Mouse (Mus musculus) kidney, adult 11 months (tissue): ENCODE measurements at regions not wholly inside any gene's neighbourhood (a gene's known extent, or its start where the extent isn't known, plus 50 kb on each side); places are given as distances from the start of the nearest gene placed in this dataset.

Experiments used
- DNase-seq: peaks from one replicate; pipeline ENCODE4 v3.0.0; 2022

DNA sequence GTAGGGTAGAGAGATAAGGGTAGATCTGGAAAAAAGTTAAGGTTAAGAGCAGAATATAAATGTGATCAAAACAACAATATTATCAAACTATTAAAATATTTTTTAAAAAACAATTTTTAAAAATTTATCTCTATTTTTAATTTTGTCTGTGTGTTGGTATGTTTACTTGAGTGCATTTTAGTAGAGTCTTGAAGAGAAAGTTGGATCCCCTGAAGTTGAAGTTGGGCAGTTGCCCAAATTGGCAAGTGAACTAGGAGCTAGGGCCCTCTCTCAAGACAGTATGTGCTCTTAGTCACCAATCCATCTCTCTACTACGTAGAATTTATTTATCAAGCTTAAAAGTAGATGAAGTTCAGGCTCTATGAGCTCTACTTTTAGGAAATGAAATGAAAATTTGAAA, 59.9 kb downstream of the Adamts1 start:
- DNase-seq, result no peak

DNA sequence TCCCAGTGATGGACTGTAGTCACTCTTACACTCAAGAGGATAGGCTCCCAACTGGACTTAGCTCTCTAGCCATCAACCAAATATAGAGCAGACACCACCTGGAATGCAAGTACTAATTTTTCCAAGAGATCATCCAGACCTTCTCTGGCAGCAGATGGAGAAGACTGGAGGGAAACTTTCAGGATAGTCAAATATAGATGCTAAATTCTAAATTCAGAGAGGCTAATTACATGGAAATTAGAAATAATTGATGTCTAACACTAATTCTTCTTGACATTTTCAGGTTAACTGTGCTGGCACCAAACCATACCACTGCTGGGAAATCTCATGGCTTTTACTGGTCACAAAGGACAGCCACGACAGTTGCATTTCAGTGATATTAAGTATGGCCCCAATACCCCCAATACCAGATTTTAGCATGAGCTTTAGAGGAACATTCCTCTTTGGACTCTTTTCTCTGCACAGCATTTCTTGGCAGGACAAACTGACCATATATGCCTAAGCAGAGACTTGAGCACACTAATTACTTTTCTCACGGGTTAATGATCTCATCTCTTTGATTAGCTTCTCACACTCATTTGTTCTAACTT, 64.2 kb downstream of the Adamts1 start:
- DNase-seq, result no peak

DNA sequence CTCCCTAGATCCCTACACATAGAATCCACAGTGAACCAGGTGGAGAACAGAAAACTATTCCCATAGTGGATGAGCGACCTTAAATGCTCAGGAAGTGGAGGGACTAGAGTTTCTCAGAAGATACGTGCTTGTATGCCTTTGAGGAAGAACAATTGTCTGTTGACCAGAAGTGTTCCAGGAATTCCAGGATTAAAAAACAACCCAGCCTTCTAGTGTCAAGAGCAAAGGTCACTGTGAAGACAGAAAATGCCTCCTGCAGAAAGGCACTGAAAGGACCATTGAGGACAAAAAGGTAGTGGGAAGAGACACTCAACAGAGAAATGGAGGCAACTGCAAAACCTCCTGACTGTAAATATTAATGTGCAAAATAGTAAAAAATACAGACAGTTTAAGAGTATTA, 74.9 kb downstream of the Adamts1 start:
- peak; percentile 8 for DNase-seq

DNA sequence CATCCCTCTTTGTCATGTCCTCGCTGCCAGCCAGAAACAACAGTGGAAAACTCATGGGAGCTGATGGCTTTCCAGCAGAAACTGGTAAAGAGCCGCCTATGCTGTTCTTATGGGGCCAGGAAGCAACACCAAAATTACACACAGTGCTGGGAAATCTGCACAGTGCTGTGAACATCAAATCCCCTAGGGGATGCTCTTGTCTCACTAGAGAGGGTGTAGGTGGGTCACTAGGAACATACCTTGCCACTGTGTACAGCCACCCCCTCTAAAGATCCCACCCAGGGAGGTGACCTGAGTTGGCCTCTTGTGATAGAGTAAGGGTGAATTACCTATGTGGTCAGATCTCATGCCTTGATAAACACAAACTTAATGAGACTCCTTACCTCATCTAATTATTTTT, 80.9 kb downstream of the Adamts1 start:
- DNase-seq, result no peak

- no peak for DNase-seq
Measured at GRCm38 (mm10) chr16:85712291-85712690, 90.6 kb downstream of the Adamts1 start.

DNA sequence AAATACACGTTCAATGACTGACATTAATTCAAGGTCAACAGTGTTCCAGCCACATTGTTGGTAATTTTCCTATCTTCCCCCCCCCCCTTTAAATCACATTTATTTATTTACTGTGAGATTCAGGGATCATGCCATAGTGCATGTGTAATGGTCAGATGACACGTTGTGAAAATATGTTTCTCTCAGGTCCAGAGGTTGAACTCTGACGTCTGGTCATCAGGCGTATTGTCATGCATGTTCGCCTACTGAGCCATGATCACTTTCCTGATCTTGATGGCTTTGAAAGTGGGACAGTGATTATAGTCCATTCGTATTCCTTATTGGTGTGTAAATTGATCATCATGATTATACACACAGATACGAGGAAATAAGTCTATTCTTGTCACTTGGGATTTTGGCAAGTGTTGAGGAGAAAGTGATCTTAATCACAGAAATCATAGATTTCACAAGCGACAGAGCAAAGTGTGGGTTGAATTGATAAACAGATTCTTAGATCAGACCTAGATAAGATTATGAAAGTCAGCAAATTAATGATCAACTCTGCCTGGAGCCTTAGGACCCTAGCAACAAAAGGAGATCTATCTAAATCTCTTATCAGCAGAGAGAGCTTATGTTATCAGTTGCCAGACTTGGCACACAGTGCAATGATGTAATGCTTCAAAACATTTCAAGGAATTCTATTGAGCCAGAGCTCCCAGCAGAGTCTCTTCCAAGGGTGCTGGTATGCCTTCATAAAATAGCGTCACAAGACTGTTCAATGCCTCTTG, 98.5 kb downstream of the Adamts1 start:
- DNase-seq, result no peak

GRCm38 (mm10) chr16:85702889-85703480, 99.9 kb downstream of the Adamts1 start:
- no peak for DNase-seq

DNA sequence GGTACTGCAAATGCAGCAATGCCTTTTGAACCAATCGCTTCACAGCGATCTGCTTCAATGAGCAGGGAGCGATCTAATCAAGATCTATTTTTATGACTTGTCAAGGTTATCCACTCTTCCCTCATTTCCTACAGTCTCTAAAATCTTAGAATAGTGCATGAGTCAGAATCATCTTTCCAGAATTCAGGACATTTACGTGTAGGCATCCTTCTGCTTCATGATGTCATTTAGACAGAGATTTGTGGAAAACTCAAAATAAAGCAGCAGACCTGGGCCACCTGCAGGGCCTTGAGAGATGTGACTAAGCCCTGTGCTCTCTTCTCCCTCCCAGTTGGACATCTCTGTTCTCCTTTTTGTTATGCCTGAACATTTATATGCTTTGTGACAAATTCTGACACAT, 103.6 kb downstream of the Adamts1 start:
- DNase-seq, result no peak

DNA sequence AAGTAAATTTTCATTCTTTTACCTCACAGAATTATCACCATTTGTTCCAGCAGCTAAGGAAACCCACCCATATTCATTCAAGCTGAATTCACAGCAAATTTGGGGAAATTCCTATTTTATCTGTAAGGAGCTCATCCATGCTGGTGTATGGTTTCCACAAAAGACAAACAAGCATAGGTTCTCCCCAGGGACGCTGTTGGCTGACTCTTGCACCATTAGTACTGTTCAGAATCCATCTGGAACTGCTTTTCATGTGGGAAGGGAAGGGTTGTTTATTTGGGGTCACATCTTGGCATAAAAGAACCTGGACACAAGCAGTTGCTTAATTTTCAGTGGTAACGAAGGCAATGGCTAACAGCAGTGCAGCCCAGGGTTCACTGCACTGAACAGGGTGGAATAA, 120.2 kb downstream of the Adamts1 start:
- DNase-seq, result no peak

- DNase-seq, result no peak
Measured at GRCm38 (mm10) chr16:85680351-85680750, 122.6 kb downstream of the Adamts1 start.

DNA sequence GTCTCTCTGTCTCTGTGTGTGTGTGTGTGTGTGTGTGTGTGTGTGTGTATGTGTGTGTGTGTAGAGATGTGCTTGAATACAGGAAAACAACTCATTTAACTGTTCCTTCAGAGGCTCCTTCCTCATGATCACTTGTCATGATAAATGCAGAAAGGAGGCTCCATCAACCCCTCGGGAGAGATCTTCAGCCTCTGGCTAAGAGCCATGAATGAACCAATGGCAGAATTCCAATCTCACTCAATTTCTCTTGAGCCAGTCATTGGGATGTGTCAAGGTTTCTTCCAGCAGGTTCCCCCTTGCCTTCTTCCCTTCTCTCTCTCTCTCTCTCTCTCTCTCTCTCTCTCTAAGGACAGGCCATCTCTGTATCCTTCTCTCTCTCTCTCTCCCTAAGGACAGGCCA, 124.1 kb downstream of the Adamts1 start:
- DNase-seq, result no peak

DNA sequence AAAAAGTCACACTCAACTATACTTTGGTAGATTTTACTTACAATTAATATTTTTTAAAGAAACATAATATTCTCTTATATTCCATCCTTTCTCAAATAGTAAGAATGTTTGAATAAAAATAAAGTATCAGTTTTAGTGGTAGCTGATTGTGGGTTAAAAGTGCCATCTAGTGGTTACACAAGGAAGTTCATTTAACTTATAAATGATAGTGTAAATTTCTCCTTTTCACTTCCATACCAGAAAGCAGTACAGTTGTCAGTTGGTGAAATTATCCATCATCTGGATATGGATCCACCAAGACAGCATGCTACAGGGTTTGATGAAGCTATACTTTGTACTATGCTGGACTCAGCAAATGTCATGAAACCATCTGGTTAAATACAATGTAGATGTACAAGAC, 124.7 kb downstream of the Adamts1 start:
- no peak for DNase-seq

GRCm38 (mm10) chr16:85677027-85677426, 123.8 kb upstream of the Cyyr1 start:
- peak; percentile 9 for DNase-seq

- DNase-seq, result no peak
Measured at GRCm38 (mm10) chr16:85668767-85669166, 115.6 kb upstream of the Cyyr1 start.

GRCm38 (mm10) chr16:85667790-85668189, 114.6 kb upstream of the Cyyr1 start:
- no peak for DNase-seq

- DNase-seq, result no peak
Measured at GRCm38 (mm10) chr16:85649516-85649915, 96.3 kb upstream of the Cyyr1 start.

- DNase-seq, result no peak
Measured at GRCm38 (mm10) chr16:85640992-85641391, 87.8 kb upstream of the Cyyr1 start.

GRCm38 (mm10) chr16:85637079-85637478, 83.9 kb upstream of the Cyyr1 start:
- no peak for DNase-seq

DNA sequence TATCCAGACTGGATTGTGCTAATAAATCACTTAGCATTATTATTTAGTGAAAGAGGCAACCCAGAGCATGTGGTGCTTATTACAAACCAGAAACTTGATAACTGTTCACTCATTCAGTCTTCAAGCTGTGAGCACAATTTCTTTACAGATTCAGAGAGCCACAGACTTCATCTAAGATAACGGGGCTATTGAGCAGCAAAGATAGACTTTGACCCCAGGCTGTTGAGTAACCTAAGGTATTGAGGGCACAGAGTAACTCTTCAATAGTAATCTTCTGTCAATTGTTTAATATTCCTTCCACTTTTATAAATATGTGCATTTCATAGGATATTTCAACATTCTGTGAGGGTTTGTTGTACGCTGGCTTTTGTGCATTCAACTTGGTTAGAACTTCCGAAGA, 76.5 kb upstream of the Cyyr1 start:
- DNase-seq, result no peak

GRCm38 (mm10) chr16:85624505-85624904, 71.3 kb upstream of the Cyyr1 start:
- no peak for DNase-seq

DNA sequence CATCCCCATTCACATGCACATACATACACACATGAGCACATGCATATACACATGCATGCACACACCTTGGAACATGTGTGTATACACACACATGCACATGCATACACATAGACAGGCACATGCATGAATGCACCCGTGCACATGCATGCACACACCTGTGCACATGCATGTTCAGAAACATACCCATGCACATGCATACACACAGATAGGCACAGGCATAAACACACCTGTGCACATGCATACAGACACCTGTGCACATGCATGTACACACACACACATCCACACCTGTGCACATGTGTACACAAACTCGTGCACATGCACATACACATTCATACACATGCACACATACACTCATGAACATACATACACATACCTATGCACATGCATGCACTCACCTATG, 50.9 kb upstream of the Cyyr1 start:
- DNase-seq, result no peak
